8 mouse cellular contexts compared by ENCODE assay signal in the genomic region with DNA sequence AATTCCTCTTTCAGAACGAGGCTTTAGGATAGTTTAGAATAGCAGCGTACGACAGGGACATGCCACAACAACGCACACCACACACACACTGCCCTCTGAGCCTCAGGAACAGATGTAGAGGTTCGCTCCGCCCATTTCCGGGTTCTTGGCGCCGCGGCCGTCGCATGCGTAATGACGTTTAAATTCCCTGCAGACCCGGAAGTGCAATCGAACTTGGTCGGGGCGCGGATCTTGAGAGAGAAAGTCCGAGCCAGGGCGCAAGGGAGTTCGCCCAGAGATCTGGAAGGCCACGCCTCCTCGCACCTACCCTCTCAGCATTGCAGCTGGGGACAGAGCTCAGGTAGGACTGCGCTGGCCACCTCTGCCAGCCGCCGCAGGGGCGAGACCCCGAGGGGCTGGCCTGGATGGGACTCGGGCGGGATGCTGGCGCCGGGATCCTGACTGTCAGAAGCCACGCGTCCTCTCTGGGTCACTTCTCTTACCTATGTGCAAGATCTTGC. TPM values are rescaled to one million over a fixed set of nuclear protein-coding genes. Genes with fewer than 3 reads are reported as not detected.
DNase-seq lines count a peak whose midpoint lies in the region; ATAC-seq lines count a peak whose summit lies in the region.

No protein-coding gene starts in this region.

- peak overlapping the region; percentile 92 for H3K4me3 ChIP-seq in heart, embryonic 10.5 days
- H3K4me3 ChIP-seq in kidney, embryonic 15.5 days (replicated peaks): peak overlapping the region; percentile 98

- peak overlapping the region; percentile 72 for H3K4me2 ChIP-seq in kidney, embryonic 15.5 days

- peak overlapping the region; percentile 75 for H3K9ac ChIP-seq in kidney, embryonic 15.5 days

- peak; percentile 95 for DNase-seq in B cell, adult 2 months
- peak; percentile 97 for DNase-seq in brain, adult 2 months (ENCODE audit: low read depth, low spot score)
- DNase-seq in heart, embryonic 10.5 days (ENCODE audit: low spot score): peak; percentile 94
- peak; percentile 90 for DNase-seq in liver
- peak; percentile 88 to 94 for DNase-seq in spleen, postnatal 4 days (ENCODE audit: low spot score in 2 of 2)

- no peaks in the 10 kb centered on the region for H3K36me3 ChIP-seq in heart, embryonic 10.5 days
- no peaks in the 10 kb centered on the region for H3K36me3 ChIP-seq in kidney, embryonic 15.5 days

- peak overlapping the region; percentile 91 for H3K27ac ChIP-seq in heart, embryonic 10.5 days
- H3K27ac ChIP-seq in kidney, embryonic 15.5 days: peak overlapping the region; percentile 51; the same call in 1 of the 2 replicates

- H3K4me1 ChIP-seq in heart, embryonic 10.5 days: 0 out of 2 replicates have a peak, but pooled peaks cover 9% of the 10 kb centered on the region
- H3K4me1 ChIP-seq in kidney, embryonic 15.5 days: peaks cover 12% of the 10 kb centered on the region

- H3K9me3 ChIP-seq in heart, embryonic 10.5 days: no peaks in the 10 kb centered on the region
- H3K9me3 ChIP-seq in kidney, embryonic 15.5 days (replicated peaks): no peaks in the 10 kb centered on the region

- ATAC-seq in erythroblast, adult 5-6 weeks (replicated peaks; ENCODE audit: low FRiP score, poor library complexity, severe bottlenecking): peak; percentile 99
- ATAC-seq in kidney, embryonic 15.5 days (replicated peaks; ENCODE audit: low FRiP score): peak; percentile 98
- ATAC-seq in monocyte, adult 5-6 weeks (replicated peaks; ENCODE audit: insufficient number of reproducible peaks, low FRiP score, low TSS enrichment, poor library complexity, severe bottlenecking): peak; percentile 99

- no peaks in the 10 kb centered on the region for H3K27me3 ChIP-seq in heart, embryonic 10.5 days (ENCODE audit: insufficient read depth, poor library complexity, severe bottlenecking)
- H3K27me3 ChIP-seq in kidney, embryonic 15.5 days: no peaks in the 10 kb centered on the region

- whole genome bisulfite sequencing in heart, embryonic 10.5 days: under 1% methylated on average over 35 of the region's 35 CpGs
- under 1% methylated on average over 35 of the region's 35 CpGs for WGBS in kidney, embryonic 15.5 days

RNA-seq across cellular contexts. Expression of gene Fam172a, which starts 6.7 kb away (rescaled TPM):
- 10.0 and 17.1 TPM in 2 replicates for total RNA-seq in erythroblast, adult 5-6 weeks (2015; ENCODE audit: low replicate concordance)
- total RNA-seq in erythroblast, adult 5-6 weeks (2017; ENCODE audit: low replicate concordance): 8.2 and 9.3 TPM in 2 replicates
- 21.2 and 21.9 TPM in 2 replicates for polyA plus RNA-seq in heart, embryonic 10.5 days (2016; fragmentation: Nextera tagmentation; extraction: Ambion mirVana)
- polyA plus RNA-seq in kidney, embryonic 15.5 days (2015; fragmentation: Nextera tagmentation; extraction: Ambion mirVana): 27.2 and 29.3 TPM in 2 replicates
- 31.1 to 90.8 TPM (median 46.9 TPM) in 3 replicates for total RNA-seq in monocyte, adult 5-6 weeks (2017)

Comparison
In these comparisons a context has a peak if more than half of its experiments do, and no peak if none do; other contexts are left out.
1. Peak in every context shown above with its lines: DNase-seq, ATAC-seq, H3K4me3 ChIP-seq and H3K27ac ChIP-seq.